Mouse (Mus musculus): ENCODE measurements around the gene Sec31b.

DNA sequence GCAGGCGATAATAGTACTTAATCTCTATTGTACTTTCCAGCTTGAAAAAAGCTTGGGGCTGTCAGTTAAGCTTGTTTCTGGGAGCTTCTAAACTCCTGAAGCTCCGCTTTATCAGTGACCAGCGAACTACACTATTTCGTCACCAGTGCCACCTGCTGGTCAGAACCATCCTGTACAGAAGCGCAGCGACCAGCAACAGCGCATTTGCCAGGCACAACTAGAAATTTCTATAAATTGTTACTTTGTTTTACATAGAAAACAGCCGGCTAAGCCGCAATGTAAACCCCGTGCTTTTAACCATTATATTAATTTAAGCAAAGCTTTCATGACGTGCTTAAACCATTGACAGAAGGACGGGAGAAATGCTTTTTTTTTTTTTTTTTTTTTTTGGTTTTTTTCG, 889 bp downstream of the Sec31b start:
- TF ChIP-seq CTCF (IDR thresholded peaks at IDR 0.05; ENCODE audit: low read depth) (peak; percentile 86), EP300 (optimal IDR thresholded peaks at IDR 0.05) (no peak)
